Mouse (Mus musculus) CD8-positive naive resting alpha-beta T cell, adult 2 months (primary cell): ENCODE measurements around the gene Bmf.

Experiments used
- DNase-seq, 2 experiments: peaks; one replicate each; pipeline ENCODE4 v3.0.0; 2022; ENCODE audit warnings: low read depth in 2 of 2, low spot score in 2 of 2

Bmf gene

DNA sequence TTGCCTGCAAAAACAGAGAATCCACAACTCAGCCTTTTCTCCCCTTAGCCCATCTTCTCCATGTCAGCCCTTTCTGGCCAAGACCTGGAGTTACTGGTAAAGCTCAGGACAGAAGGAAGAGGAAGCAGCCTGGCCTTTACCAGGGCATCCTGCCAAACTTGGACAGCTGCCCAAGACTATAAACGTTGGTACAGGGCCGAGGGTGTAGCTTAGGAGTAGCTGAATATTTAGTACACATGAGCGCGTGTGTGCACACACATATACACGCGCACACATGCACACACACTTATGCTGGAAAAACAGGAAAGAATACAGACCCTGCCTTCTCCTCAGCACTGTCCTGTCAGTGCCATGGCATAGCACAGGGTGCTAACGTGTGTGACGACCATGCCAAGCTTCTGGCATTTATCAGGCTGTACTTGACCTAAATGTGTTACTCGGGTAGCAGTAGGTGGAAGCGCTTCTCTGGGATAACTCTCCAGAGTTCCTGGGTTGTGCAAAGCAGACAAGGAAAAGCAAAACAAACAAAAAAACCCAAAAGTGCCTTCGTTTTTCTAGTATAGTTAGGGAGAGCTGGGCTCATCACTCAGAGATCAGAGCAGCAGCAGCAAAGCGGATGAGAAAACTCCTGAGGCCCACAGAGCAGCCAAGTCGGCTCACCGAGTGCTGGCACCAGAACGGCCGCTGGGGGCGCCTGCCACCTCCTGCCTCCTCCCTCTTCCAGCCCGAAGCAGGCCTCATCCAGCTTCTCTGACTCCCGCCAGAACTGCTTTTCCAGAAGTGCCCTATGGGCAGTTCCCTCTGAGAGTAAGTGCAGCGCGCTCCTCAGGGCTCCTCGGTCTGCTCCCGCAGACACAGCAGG is 4.0 kb downstream of the Bmf start:
- DNase-seq = peak; percentile 58 to 75

DNA sequence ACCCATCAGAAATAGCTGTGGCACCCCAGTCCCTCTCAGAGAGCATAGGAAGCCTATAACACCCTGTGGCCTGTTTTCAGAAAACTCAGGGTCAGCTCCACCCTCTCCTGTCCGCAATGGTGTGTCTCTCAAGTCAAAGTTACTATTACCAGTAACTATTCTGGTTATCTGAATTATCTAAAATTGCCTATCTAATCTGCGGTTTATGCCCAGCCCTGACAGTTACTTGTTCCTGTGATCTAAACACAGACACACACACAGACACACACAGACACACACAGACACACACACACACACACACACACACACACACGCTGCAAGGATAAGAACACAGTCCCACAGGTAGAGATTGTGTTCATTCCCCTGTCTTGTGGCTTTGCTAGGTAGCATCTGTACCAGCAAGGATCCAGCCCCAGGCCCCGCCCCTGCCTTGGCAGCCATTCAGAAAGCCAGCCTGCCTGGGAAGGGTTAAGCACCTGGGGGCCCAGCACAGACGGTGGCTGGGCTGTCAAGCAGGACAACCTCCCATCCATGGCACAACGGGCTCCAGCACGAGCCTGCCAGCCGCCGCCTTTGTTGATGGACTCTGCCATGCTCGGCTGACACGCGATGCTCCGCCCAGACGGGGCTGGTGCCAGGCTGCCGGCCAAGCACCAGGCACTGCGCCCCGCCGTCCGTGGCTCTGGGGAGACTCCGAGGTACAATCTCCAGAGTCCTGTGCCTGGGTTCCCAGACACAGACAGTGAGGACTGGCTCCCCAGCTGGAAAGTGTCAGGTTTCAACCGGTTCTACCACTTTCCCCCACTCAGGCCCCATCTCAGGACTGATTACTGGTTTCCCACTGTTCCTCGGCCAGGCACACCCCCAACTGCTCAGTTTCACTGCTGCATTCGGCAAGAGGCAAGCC is 5.3 kb downstream of the Bmf start:
- peak in 1 of 2 experiments; percentile 41 for DNase-seq

DNA sequence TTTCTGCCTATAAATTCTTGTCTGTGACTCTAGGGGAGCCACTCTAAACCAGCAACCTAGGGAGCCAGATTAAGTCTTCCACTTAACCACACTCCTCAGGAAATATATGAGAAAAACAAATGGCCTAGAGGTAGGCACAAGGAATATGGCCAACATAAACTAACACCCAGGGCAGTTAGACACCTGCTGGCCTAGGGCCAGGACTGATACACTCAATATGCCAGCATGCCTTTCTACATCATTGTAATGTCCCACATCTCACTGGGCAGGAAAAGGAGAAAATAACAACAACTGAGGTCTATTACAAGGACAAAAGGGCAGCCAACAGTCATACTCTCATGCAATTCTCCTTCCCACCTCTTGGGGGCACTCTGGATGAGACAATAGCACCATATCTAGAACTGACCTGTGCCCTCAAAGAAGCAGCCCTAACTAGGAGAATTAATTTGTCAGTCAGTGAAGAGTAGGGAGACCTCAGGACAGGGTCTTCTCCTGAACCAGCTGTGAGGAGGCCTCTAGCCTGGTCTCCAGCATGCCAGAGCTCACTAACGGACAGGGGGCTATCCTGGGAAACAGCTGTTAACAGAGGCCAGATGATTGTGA is 6.4 kb downstream of the Bmf start:
- no peak for DNase-seq

DNA sequence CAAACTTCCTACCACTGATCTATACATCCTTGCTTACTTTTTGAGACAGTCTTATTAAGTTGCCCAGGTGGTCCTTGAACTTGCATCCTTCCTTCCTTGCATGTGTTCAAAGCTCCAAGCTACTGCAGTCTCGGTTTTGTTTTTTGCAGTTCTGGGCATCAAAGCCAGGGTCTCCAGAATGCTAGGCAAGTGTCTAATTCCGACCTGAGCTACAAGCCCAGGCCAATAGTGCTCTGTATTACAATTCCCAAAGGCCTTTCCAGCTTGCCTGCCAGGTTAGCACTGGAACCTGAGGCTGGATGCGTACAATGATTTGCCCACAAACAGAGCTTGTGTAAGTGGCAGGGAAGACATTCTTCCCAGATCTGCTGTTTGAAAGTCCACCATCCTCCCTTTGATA is 7.8 kb downstream of the Bmf start:
- DNase-seq = no peak

DNA sequence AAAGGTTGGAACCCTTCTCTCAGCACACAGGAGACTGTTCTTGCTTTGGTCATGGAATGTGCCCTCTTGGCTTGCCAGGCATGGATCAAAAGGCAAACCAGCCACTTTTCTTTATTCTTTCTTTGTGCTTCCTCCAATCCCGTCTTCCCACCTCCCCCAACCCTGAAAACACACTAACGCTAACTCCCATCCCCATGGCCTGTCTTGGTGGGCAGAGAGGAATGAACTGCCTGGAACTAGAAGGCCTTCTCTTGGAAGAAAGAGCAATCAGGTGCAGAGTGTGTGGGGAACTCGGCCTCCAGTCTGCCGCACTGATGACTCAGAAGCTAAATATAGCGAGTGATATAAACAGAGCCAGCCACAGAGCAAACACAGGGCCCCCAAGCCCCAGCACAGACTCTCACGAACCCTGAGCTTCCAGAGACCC is 8.8 kb downstream of the Bmf start:
- DNase-seq = no peak

DNA sequence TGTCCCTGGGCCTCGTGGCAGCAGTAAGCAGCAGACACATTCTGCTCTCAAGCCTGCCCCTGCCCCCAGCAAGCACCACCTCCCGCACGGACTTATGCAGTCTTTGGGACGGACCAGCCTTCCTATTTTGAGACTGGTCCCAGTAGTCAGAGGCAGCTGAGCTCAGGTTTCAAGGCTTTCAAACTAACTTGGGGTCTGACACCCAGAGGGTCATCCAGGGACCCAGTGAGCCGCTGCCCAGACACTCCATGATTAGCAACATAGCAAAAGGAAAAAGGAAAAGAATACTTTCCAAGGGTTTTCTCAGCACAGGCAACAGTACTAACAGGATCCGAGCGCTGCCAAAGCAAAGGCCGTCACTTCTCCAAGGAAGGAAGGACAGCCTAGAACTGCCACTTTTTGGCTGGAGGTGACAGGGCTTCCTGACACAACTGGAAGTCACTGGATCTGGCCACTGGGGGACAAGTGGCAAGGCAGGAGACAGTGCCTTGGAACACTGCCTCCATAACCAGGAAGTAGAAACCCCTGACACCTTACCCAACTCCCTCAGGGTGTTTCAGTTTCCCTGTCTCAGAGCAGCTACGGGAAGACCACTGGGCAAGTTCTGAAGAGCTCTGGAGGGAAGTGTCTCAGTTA is 9.5 kb downstream of the Bmf start:
- no peak for DNase-seq

GRCm38 (mm10) chr2:118539040-118539439 is 10.4 kb downstream of the Bmf start:
- DNase-seq = no peak

DNA sequence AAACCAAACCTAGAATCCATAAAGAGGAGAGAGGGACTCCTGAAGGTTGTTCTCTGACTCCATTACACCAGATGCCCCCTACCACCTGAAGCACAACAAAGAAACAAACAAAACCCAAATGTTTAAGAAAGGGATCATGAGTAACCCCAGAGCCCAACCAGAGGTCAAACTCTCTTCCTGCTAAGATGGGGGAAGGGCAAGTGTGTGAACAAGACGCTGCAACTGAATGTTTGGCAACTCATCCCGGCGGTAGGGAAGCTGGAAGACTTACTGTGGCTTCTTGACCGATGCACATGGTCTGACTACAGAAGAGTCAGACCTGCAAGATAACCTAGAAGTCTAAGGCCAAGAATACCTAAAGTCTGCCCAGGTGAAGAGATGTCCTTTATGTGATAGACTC is 12.3 kb downstream of the Bmf start:
- DNase-seq = no peak

GRCm38 (mm10) chr2:118536553-118536952 is 12.9 kb downstream of the Bmf start:
- no peak for DNase-seq

DNA sequence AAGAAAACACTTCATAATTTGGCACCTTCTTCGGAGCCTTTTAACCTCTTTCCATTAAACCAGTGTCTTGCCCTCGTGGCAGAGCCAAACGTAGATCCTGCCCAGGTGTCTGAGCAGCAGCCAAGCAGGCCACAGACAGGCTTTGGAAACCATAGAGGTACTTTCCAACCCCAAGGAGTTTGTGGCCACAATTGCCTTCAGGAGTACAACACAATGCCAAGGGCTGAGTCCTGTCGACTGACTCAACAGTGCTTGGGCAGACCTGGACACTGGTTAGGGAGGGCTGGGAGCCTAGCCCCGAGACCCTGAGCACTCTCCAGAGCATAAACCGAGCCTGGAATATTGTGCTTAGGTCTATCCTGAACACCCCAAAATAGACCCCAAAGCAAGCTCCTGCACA is 13.4 kb downstream of the Bmf start:
- no peak for DNase-seq

DNA sequence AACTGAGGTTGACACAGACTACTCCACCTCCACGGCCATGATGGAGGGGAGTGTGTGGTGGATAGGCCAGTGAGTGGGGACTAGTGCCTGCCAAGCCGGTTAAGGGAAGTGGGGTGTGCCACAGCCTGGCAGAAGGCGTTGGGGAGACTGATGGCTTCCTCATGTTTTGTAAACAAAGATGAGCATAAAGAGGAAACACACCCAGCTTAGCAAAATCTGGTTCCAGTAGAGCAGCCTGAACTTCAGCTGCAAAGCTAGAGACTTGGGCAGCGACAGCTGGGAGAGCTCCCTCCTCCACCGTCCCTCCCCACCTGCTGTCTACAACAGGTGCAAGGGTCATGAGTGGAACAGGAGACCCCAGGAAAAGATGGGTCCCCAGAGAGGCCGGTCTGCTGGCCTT is 15.5 kb downstream of the Bmf start:
- no peak for DNase-seq

GRCm38 (mm10) chr2:118532855-118533675 is 16.4 kb downstream of the Bmf start:
- no peak for DNase-seq

DNA sequence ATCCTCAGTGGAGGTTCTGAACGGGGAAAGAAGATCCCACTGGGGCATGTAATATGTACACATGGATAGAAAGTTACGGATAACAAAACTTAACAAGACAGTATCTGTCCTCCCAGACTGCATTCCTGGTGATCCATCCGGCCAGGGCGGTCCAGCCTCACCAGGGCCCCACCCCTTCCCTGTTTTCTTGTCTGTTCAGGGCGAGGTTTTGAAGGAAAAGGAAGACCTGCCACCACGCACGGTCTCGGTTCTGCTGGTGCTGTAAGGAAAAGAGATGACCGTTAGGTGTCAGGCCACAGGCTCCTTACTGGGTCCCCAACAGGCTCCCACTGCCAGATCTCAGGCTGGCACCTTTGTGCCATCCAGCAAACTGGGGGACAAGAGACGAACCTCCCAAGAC is 17.1 kb downstream of the Bmf start:
- DNase-seq = no peak

- DNase-seq = no peak
These were observed 19.9 kb downstream of the Bmf start for GRCm38 (mm10) chr2:118529466-118530181.

- no peak for DNase-seq
These were observed 22.9 kb downstream of the Bmf start for GRCm38 (mm10) chr2:118526545-118526944.

- DNase-seq = no peak
These were observed 24.7 kb downstream of the Bmf start for GRCm38 (mm10) chr2:118524811-118525210.

GRCm38 (mm10) chr2:118523163-118523730 is 26.2 kb downstream of the Bmf start:
- DNase-seq = no peak

- no peak for DNase-seq
These were observed 27.2 kb downstream of the Bmf start for GRCm38 (mm10) chr2:118522265-118522664.
